Mouse (Mus musculus) stomach, embryonic 16.5 days (tissue): ENCODE measurements around the gene Edem3. TPM values are rescaled to one million over a fixed set of nuclear protein-coding genes. Genes with fewer than 3 reads are reported as not detected.

Source experiments
- ATAC-seq: fragments of 200-750 bp; cut with Nextera tagmentation; 2 replicates; pipeline ENCODE4 v1.8.0; 2017; ENCODE audit warnings: moderate number of reproducible peaks, moderate TSS enrichment; ENCODE audit not compliant: insufficient read depth, low FRiP score
- H3K27ac ChIP-seq: fragments of 300-500 bp; sonication (generic); 2 replicates; pipeline ENCODE4 v1.5.1; 2014; ENCODE audit warnings: low read length
- H3K27me3 ChIP-seq: fragments of 300-500 bp; sonication (generic); 2 replicates; pipeline ENCODE4 v1.6.1; 2014; ENCODE audit warnings: low read length, control low read depth, mixed read lengths; ENCODE audit not compliant: control insufficient read depth, insufficient read depth
- H3K36me3 ChIP-seq: fragments of 300-500 bp; sonication (generic); 2 replicates; pipeline ENCODE4 v1.6.1; 2014; ENCODE audit warnings: low read length; ENCODE audit not compliant: control insufficient read depth, insufficient read depth
- H3K4me1 ChIP-seq: fragments of 300-500 bp; sonication (generic); 2 replicates; pipeline ENCODE4 v1.6.1; 2014; ENCODE audit warnings: low read length, control low read depth, mixed read lengths; ENCODE audit not compliant: control insufficient read depth, insufficient read depth
- H3K4me2 ChIP-seq: fragments of 300-500 bp; sonication (generic); 2 replicates; pipeline ENCODE4 v1.6.1; 2014; ENCODE audit warnings: low read depth, low read length, mixed read lengths
- H3K4me3 ChIP-seq: fragments of 300-500 bp; sonication (generic); replicated peaks from 2 replicates; pipeline ENCODE4 v1.5.1; 2014; ENCODE audit warnings: mild to moderate bottlenecking, low read length
- H3K9ac ChIP-seq: fragments of 300-500 bp; sonication (generic); 2 replicates; pipeline ENCODE4 v1.6.1; 2014; ENCODE audit warnings: low read length
- H3K9me3 ChIP-seq: fragments of 300-500 bp; sonication (generic); replicated peaks from 2 replicates; pipeline ENCODE4 v1.6.1; 2016; ENCODE audit warnings: low read length, control low read depth; ENCODE audit not compliant: control insufficient read depth
- WGBS: fragments of 180-500 bp; shearing (Covaris S2); extraction: QIAGEN DNeasy Blood & Tissue Kit; methylation state at CpG from one replicate; pipeline ENCODE4 v1.1.7; 2014; 5-methylcytosine and 5-hydroxymethylcytosine counted together
- polyA plus RNA-seq: library from polyadenylated mRNA; unstranded; fragments of >200 nt; fragmentation: Nextera tagmentation; extraction: Ambion mirVana; gene quantifications from 2 replicates; pipeline ENCODE4 v1.2.1, GENCODE M21; 2015

Gene Edem3
- polyA plus RNA-seq, 1 experiment from 2014 or later: 17.8 TPM

- no peak for ATAC-seq
- WGBS: 77% methylated on average over 17 of the region's 17 CpGs
Observed at GRCm38 (mm10) chr1:151845252-151845832, 90.2 kb downstream of the Edem3 start.

GRCm38 (mm10) chr1:151845926-151846782, 91.0 kb downstream of the Edem3 start:
- H3K9ac ChIP-seq: no peak overlapping the region
- H3K4me1 ChIP-seq: no peaks in the 10 kb centered on the region
- no peaks in the 10 kb centered on the region for H3K9me3 ChIP-seq
- WGBS: 63% methylated on average over 19 of the region's 19 CpGs
- H3K4me2 ChIP-seq: no peak overlapping the region
- no peak overlapping the region for H3K27ac ChIP-seq
- H3K36me3 ChIP-seq: no peaks in the 10 kb centered on the region
- no peak for ATAC-seq
- H3K4me3 ChIP-seq: no peak overlapping the region
- no peaks in the 10 kb centered on the region for H3K27me3 ChIP-seq

More at GRCm38 (mm10) chr1:151845252-151845832, 90.2 kb downstream of the Edem3 start:
- Histone ChIP-seq H3K4me3 (no peak overlapping the region), H3K9ac (no peak overlapping the region), H3K9me3 (no peaks in the 10 kb centered on the region), H3K4me1 (no peaks in the 10 kb centered on the region), H3K27ac (no peak overlapping the region), H3K4me2 (no peak overlapping the region), H3K36me3 (no peaks in the 10 kb centered on the region), H3K27me3 (no peaks in the 10 kb centered on the region)

GRCm38 (mm10) chr1:151848286-151848685, 93.1 kb downstream of the Edem3 start:
- Histone ChIP-seq H3K4me3 (no peak overlapping the region), H3K9me3 (no peaks in the 10 kb centered on the region), H3K27ac (no peak overlapping the region), H3K36me3 (no peaks in the 10 kb centered on the region), H3K4me2 (no peak overlapping the region), H3K9ac (no peak overlapping the region), H3K4me1 (no peaks in the 10 kb centered on the region), H3K27me3 (no peaks in the 10 kb centered on the region)
- WGBS: 95% methylated on average over 2 of the region's 2 CpGs
- no peak for ATAC-seq

DNA sequence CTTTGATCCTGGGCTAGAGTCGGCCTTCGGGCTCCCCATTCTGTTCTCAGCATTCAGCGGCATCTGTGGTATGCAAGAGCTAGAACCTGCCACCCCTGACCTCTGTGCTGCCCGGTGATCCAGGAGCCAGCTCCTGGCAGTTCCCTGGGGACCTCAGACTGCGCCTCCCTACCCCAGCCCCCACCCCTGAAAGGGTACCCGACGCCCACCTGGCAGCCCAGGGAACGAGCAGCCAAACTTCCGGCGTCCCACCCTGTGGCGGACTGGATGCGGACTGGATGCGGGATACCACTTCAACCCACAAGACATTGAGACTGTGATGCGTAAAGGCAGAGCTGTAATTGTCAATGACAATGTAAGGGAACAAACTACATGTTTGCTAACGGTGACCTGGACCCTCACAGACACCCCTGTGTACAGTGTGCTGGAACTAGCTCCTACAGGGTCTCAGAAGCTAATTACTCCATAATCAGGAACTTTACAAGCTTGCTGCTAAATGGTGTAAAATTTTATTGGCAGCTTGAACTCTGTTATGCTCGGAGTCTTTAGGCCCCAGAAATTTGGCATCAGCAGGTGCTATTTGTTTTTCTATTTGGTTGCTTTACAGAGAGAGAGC, 94.9 kb downstream of the Edem3 start:
- WGBS: 83% methylated on average over 16 of the region's 16 CpGs
- Histone ChIP-seq H3K27me3 (no peaks in the 10 kb centered on the region), H3K27ac (no peak overlapping the region), H3K4me2 (no peak overlapping the region), H3K36me3 (no peaks in the 10 kb centered on the region), H3K9ac (no peak overlapping the region), H3K4me3 (no peak overlapping the region), H3K9me3 (no peaks in the 10 kb centered on the region), H3K4me1 (no peaks in the 10 kb centered on the region)
- ATAC-seq: no peak

DNA sequence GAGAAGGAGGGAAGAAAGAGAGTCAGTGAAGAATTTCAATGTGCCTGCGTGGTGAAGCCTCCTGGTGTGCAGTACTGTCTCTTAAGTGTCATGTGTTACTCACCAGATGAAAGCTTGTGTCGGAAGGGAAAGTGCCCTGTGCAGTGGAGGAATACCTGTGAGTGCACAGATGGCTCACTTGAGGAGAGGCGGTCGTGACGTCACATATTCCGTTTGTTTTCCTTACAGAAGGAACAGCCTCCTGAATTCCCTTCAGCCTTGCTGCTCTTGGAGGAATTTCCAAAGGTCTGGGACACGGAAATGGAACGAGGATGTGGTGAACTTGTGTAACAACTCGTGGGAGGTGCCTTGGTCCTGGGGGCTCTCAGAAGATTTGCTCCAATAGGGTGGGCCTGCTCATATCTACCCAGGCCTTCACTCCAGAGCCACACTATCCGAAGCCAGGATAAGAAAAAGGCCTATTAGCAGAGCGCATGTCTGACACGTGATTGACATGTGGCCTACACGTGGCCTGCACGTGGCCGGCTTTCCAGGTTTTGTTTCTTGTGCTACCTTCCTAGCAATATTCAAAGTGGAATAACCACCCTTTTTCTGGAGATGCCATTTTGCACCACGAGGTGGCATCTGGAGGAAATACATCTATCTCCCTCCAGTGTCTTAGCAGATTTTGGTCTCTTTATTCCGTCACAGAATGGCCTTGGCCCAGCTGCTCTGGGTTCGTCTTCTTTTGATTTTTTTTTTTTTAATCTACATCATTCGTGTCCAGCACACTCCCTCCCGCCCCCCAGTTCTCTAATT, 96.1 kb downstream of the Edem3 start:
- no peak overlapping the region for H3K4me2 ChIP-seq
- WGBS: 82% methylated on average over 20 of the region's 20 CpGs
- ATAC-seq: no peak
- H3K9me3 ChIP-seq: no peaks in the 10 kb centered on the region
- no peaks in the 10 kb centered on the region for H3K4me1 ChIP-seq
- H3K27ac ChIP-seq: no peak overlapping the region
- H3K9ac ChIP-seq: no peak overlapping the region
- H3K36me3 ChIP-seq: no peaks in the 10 kb centered on the region
- no peaks in the 10 kb centered on the region for H3K27me3 ChIP-seq
- no peak overlapping the region for H3K4me3 ChIP-seq

GRCm38 (mm10) chr1:151851976-151852375, 96.8 kb downstream of the Edem3 start:
- no peaks in the 10 kb centered on the region for H3K36me3 ChIP-seq
- WGBS: 74% methylated on average over 3 of the region's 3 CpGs
- H3K4me1 ChIP-seq: no peaks in the 10 kb centered on the region
- no peak overlapping the region for H3K4me3 ChIP-seq
- H3K9ac ChIP-seq: no peak overlapping the region
- no peaks in the 10 kb centered on the region for H3K9me3 ChIP-seq
- ATAC-seq: no peak
- no peaks in the 10 kb centered on the region for H3K27me3 ChIP-seq
- H3K27ac ChIP-seq: no peak overlapping the region
- H3K4me2 ChIP-seq: no peak overlapping the region

DNA sequence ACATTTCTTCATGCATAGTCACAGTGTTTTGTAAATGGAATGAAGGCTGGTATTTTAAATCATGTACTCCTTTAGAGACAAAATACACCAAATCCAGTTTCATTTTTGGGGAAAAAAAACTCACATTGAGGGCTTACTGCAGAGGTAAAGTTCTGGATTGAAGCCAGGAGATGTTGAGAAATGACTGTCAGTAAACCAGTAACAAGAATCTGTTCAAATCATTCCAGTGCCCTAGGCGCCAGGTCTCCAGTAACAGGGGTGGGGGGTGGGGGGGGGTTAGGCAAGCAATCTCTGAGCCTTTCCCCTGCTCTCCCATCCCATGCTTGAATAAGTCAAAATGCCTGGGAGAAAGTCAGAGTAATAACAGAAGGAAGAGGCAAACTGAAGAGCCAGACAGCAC, 100.4 kb downstream of the Edem3 start:
- no peaks in the 10 kb centered on the region for H3K9me3 ChIP-seq
- H3K27me3 ChIP-seq: no peaks in the 10 kb centered on the region
- no peak for ATAC-seq
- H3K4me2 ChIP-seq: no peak overlapping the region
- H3K9ac ChIP-seq: no peak overlapping the region
- no peak overlapping the region for H3K27ac ChIP-seq
- no peaks in the 10 kb centered on the region for H3K36me3 ChIP-seq
- WGBS: 60% methylated on average over 1 of the region's 1 CpGs
- no peak overlapping the region for H3K4me3 ChIP-seq
- no peaks in the 10 kb centered on the region for H3K4me1 ChIP-seq

- no peak for ATAC-seq
Observed at GRCm38 (mm10) chr1:151858474-151858873, 103.3 kb downstream of the Edem3 start.

More at GRCm38 (mm10) chr1:151858474-151858873, 103.3 kb downstream of the Edem3 start:
- Histone ChIP-seq H3K4me3 (no peak overlapping the region), H3K9ac (no peak overlapping the region), H3K36me3 (no peaks in the 10 kb centered on the region), H3K27ac (no peak overlapping the region), H3K9me3 (no peaks in the 10 kb centered on the region), H3K4me1 (peaks cover 6% of the 10 kb centered on the region; the same call in 1 of the 2 replicates), H3K4me2 (no peak overlapping the region), H3K27me3 (no peaks in the 10 kb centered on the region)
- WGBS: 100% methylated on average over 1 of the region's 1 CpGs
